Mouse (Mus musculus): ENCODE data around the gene Dlg5. TPM values are rescaled to one million over a fixed set of nuclear protein-coding genes. Genes with fewer than 3 reads are reported as not detected.

Gene Dlg5
- polyA plus RNA-seq, 1 experiment: 8.7 TPM

DNA sequence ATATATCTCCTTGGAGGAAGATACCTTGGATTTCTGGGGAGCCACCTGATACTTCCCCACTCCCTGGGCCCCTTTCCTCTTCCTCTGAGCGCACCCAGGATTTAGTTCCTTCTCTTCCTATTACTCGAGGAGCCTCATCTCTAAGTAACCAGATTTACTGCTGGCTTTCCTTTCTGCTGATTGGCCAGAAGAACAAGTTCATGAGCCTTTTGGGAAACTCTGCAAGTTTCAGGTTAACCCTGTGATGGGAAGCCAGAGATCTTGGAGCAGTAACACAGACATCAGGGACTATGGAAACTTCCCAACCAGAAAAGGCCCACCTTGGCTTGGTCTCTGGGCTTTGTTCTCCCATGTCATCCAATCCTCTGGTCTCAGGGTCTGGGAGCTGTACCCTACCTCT lies 10.2 kb upstream of the Dlg5 start:
- Histone ChIP-seq H3K4me3 (ENCODE audit: control insufficient read depth, insufficient read depth, low read length) (no peak overlapping the region), H3K27ac (ENCODE audit: control insufficient read depth, insufficient read depth, low read length) (no peak overlapping the region), H3K27me3 (ENCODE audit: control insufficient read depth, insufficient read depth, low read length) (no peaks in the 10 kb centered on the region), H3K36me3 (ENCODE audit: control insufficient read depth, insufficient read depth, low read length) (no peaks in the 10 kb centered on the region), H3K4me1 (replicated peaks; ENCODE audit: control insufficient read depth, insufficient read depth, low read length) (no peaks in the 10 kb centered on the region)
- WGBS: 54% methylated on average over 2 of the region's 2 CpGs
- TF ChIP-seq CTCF (IDR thresholded peaks at IDR 0.05; ENCODE audit: borderline replicate concordance, control insufficient read depth, extremely low read depth, insufficient read depth, low read length, poor library complexity) (no peak), POLR2A (IDR thresholded peaks at IDR 0.05; ENCODE audit: control insufficient read depth, extremely low read depth, insufficient read depth, low read length, poor library complexity) (no peak)
- DNase-seq: no peak

DNA sequence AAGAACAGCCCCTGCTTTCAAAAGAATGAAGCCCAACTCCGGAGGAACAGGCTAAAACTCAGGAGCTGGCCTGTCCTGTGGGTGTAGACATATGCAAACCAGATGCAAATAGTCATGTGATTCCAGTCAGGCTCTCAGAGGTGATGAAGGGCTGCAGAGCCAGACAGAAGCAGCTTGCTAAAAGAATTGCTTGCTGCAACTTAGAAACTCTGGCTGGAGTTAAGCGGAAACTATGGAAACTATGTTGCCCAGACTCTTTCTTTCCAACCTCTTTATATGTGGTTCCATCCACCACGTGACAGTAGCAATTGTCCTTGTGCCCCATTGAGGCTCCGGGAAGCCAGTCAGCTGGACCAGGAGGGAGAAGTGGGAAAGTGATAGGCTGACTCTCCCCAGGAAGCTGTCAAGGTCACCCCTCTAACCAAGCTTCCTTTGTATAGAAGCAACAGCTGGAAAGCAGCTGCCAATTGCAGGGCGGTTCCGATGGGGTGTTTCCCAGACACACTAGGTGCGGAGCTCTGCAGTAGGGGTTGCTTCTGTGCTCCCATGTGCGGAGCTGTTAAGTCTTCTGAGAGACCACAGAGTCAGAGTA lies 8.0 kb upstream of the Dlg5 start:
- H3K27ac ChIP-seq (ENCODE audit: control insufficient read depth, insufficient read depth, low read length): no peak overlapping the region
- 16% methylated on average over 8 of the region's 8 CpGs for WGBS
- H3K27me3 ChIP-seq (ENCODE audit: control insufficient read depth, insufficient read depth, low read length): no peaks in the 10 kb centered on the region
- H3K4me3 ChIP-seq (ENCODE audit: control insufficient read depth, insufficient read depth, low read length): no peak overlapping the region
- TF ChIP-seq POLR2A (IDR thresholded peaks at IDR 0.05; ENCODE audit: control insufficient read depth, extremely low read depth, insufficient read depth, low read length, poor library complexity) (no peak), CTCF (IDR thresholded peaks at IDR 0.05; ENCODE audit: borderline replicate concordance, control insufficient read depth, extremely low read depth, insufficient read depth, low read length, poor library complexity) (no peak)
- no peaks in the 10 kb centered on the region for H3K4me1 ChIP-seq (replicated peaks; ENCODE audit: control insufficient read depth, insufficient read depth, low read length)
- H3K36me3 ChIP-seq (ENCODE audit: control insufficient read depth, insufficient read depth, low read length): no peaks in the 10 kb centered on the region
- no peak for DNase-seq

DNA sequence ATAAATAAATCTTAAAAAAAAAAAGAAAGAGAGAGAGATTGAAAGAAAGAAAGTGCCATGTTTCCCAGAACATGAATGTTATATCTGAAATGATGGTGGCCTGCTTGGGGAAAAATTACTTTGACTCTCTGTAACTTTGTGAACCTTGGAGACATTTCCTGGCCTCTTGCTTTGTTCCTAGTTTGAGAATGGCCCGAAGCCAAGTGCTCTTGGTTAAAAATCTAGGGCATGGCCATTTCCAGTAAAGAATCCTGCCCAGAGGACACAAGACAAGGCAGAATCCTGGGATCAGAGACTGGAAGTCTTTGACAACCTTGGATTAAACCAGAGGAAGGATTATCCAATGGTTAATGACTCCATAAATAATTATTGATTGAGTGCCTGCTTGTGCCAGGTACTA lies 5.6 kb upstream of the Dlg5 start:
- WGBS: 81% methylated on average over 1 of the region's 1 CpGs
- Histone ChIP-seq H3K27ac (ENCODE audit: control insufficient read depth, insufficient read depth, low read length) (no peak overlapping the region), H3K4me1 (replicated peaks; ENCODE audit: control insufficient read depth, insufficient read depth, low read length) (no peaks in the 10 kb centered on the region), H3K4me3 (ENCODE audit: control insufficient read depth, insufficient read depth, low read length) (no peak overlapping the region), H3K36me3 (ENCODE audit: control insufficient read depth, insufficient read depth, low read length) (no peaks in the 10 kb centered on the region), H3K27me3 (ENCODE audit: control insufficient read depth, insufficient read depth, low read length) (no peaks in the 10 kb centered on the region)
- no peak for DNase-seq
- TF ChIP-seq POLR2A (IDR thresholded peaks at IDR 0.05; ENCODE audit: control insufficient read depth, extremely low read depth, insufficient read depth, low read length, poor library complexity): no peak
- TF ChIP-seq CTCF (IDR thresholded peaks at IDR 0.05; ENCODE audit: borderline replicate concordance, control insufficient read depth, extremely low read depth, insufficient read depth, low read length, poor library complexity): no peak

GRCm38 (mm10) chr14:24249926-24250325 lies 4.2 kb upstream of the Dlg5 start:
- no peaks in the 10 kb centered on the region for H3K36me3 ChIP-seq (ENCODE audit: control insufficient read depth, insufficient read depth, low read length)
- no peak for TF ChIP-seq POLR2A (IDR thresholded peaks at IDR 0.05; ENCODE audit: control insufficient read depth, extremely low read depth, insufficient read depth, low read length, poor library complexity)
- TF ChIP-seq CTCF (IDR thresholded peaks at IDR 0.05; ENCODE audit: borderline replicate concordance, control insufficient read depth, extremely low read depth, insufficient read depth, low read length, poor library complexity): no peak
- H3K27ac ChIP-seq (ENCODE audit: control insufficient read depth, insufficient read depth, low read length): no peak overlapping the region
- peaks cover 5% of the 10 kb centered on the region; the same call in 1 of the 2 replicates for H3K27me3 ChIP-seq (ENCODE audit: control insufficient read depth, insufficient read depth, low read length)
- H3K4me1 ChIP-seq (replicated peaks; ENCODE audit: control insufficient read depth, insufficient read depth, low read length): no peaks in the 10 kb centered on the region
- 40% methylated on average over 2 of the region's 2 CpGs for WGBS
- DNase-seq: no peak
- H3K4me3 ChIP-seq (ENCODE audit: control insufficient read depth, insufficient read depth, low read length): no peak overlapping the region

DNA sequence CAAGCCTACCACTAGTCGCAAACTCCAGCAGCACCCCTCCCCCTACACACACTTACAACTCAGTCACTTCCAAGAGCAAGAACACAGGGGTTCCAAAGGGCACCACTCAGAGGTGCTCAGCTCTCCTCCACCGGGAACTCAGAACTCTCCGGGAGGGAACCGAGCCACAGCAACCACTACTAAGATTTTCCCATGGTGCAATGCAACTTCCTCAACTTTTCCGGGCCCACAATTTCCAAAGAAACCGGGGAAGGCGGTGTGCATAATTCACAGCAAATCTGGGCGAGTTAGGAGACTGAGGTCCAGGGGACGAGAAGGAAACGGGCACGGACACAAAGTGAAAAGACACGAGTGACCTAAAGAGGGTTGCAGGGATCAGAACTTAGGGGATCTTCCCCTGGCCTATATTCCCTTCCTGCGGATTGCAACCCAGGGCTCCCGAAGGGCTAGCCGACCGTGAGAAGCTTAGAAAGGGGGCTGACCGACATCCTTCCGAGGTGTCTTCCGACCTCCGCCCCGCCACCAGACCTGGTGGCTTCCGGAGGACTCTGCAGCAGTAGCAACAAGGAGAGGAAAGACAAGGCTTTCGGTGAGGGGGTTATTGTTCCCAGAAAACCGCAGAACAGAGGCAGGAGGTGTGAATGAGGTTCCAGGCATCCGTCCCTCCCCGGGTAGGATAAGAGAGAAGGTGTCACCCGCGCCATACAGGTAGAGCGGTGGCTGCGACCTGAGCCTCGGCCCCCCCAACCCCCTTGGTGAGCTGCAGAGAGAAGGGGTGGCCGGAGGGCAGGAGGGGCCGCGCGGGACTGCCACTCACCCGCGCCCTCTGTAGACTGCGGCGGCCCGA lies 1.2 kb downstream of the Dlg5 start:
- TF ChIP-seq POLR2A (IDR thresholded peaks at IDR 0.05; ENCODE audit: control insufficient read depth, extremely low read depth, insufficient read depth, low read length, poor library complexity) (no peak), CTCF (IDR thresholded peaks at IDR 0.05; ENCODE audit: borderline replicate concordance, control insufficient read depth, extremely low read depth, insufficient read depth, low read length, poor library complexity) (no peak)
- Histone ChIP-seq H3K4me3 (ENCODE audit: control insufficient read depth, insufficient read depth, low read length) (peak overlapping the region; percentile 22), H3K4me1 (replicated peaks; ENCODE audit: control insufficient read depth, insufficient read depth, low read length) (no peaks in the 10 kb centered on the region), H3K27me3 (ENCODE audit: control insufficient read depth, insufficient read depth, low read length) (peaks cover 9% of the 10 kb centered on the region; the same call in 1 of the 2 replicates), H3K36me3 (ENCODE audit: control insufficient read depth, insufficient read depth, low read length) (no peaks in the 10 kb centered on the region), H3K27ac (ENCODE audit: control insufficient read depth, insufficient read depth, low read length) (no peak overlapping the region)
- WGBS: 5% methylated on average over 40 of the region's 40 CpGs
- DNase-seq: no peak

GRCm38 (mm10) chr14:24242016-24242415 lies 3.7 kb downstream of the Dlg5 start:
- 86% methylated on average over 2 of the region's 2 CpGs for WGBS

More at GRCm38 (mm10) chr14:24242016-24242415, 3.7 kb downstream of the Dlg5 start:
- Histone ChIP-seq H3K4me1 (replicated peaks; ENCODE audit: control insufficient read depth, insufficient read depth, low read length) (no peaks in the 10 kb centered on the region), H3K27me3 (ENCODE audit: control insufficient read depth, insufficient read depth, low read length) (peaks cover 9% of the 10 kb centered on the region; the same call in 1 of the 2 replicates), H3K4me3 (ENCODE audit: control insufficient read depth, insufficient read depth, low read length) (no peak overlapping the region), H3K27ac (ENCODE audit: control insufficient read depth, insufficient read depth, low read length) (no peak overlapping the region), H3K36me3 (ENCODE audit: control insufficient read depth, insufficient read depth, low read length) (no peaks in the 10 kb centered on the region)
- no peak for DNase-seq
- TF ChIP-seq POLR2A (IDR thresholded peaks at IDR 0.05; ENCODE audit: control insufficient read depth, extremely low read depth, insufficient read depth, low read length, poor library complexity) (no peak), CTCF (IDR thresholded peaks at IDR 0.05; ENCODE audit: borderline replicate concordance, control insufficient read depth, extremely low read depth, insufficient read depth, low read length, poor library complexity) (no peak)
